Mouse (Mus musculus): Measurements from ENCODE around the gene Grin2c. TPM values are rescaled to one million over a fixed set of nuclear protein-coding genes. Genes with fewer than 3 reads are reported as not detected.

Grin2c gene
- polyA plus RNA-seq, 1 experiment from 2014 or later: not detected

DNA sequence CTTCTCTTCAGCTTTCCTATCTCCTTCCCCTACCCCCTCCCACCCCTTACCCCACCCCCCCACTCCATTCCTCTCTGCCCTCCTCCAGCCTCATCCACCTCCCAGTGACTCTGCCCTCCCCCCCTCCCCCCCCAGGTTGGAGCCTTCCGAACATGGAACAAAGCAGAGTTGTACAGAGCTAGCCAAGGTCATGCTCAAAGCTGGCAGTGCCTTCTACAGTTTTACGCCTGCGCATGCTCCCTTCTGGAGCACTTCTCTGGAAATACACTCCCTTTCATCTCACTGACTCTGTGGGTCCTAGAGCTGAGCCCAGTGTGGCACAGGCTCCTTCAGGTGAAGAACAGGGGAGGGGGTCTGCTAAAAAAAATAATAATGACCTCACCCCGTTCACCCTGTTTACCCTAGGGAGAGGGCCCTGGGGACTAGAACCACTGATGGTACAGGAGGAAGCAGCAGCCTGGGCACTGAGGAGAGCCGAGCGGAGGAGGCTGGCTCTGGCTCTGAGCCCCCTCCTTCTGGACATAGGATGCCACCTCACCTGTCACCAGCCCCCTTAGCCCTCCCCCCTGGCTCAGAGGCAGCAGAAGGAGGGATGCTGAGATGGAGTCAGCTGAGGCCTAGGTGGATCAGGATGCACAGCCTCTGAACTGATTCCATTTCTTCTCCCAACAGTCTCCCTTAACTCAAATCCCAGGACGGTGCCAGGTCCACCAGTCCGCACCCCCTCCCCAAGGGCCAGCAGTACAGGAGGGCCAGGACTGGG lies 15.9 kb upstream of the Grin2c start:
- no peaks in the 10 kb centered on the region for H3K9me3 ChIP-seq (replicated peaks)
- H3K4me2 ChIP-seq (replicated peaks): no peak overlapping the region
- H3K4me1 ChIP-seq: peaks cover 4% of the 10 kb centered on the region
- no peak overlapping the region for H3K9ac ChIP-seq
- no peak overlapping the region for H3K27ac ChIP-seq (replicated peaks)
- WGBS: 81% methylated on average over 8 of the region's 8 CpGs
- H3K27me3 ChIP-seq: no peaks in the 10 kb centered on the region
- H3K36me3 ChIP-seq: no peaks in the 10 kb centered on the region
- no peak overlapping the region for H3K4me3 ChIP-seq (replicated peaks)
- ATAC-seq (ENCODE audit: insufficient number of reproducible peaks, low FRiP score, low TSS enrichment, low read depth): no peak

DNA sequence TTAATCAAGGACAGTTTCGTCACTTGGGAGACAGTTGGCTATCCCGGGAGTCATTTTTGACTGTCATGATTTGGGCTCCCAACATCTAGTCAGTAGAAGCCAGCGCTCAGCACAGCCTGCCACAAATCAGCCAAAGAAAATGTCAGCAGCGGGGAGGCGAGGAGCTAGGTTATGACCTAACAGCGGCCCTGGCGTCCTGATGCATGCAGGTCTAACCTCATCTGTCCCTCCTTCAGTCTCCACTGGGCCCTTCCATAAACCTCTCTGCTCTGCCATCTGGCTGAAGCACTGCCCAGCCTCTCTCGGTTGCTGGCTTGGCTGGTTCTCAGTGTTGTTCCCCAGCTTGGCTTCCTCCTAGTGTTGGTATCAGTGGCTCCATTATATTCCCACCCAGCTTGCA lies 15.3 kb upstream of the Grin2c start:
- WGBS: 68% methylated on average over 8 of the region's 8 CpGs
- Histone ChIP-seq H3K9ac (no peak overlapping the region), H3K4me3 (replicated peaks) (no peak overlapping the region), H3K9me3 (replicated peaks) (no peaks in the 10 kb centered on the region), H3K27me3 (no peaks in the 10 kb centered on the region), H3K27ac (replicated peaks) (no peak overlapping the region), H3K36me3 (no peaks in the 10 kb centered on the region), H3K4me1 (peaks cover 7% of the 10 kb centered on the region), H3K4me2 (replicated peaks) (no peak overlapping the region)
- no peak for ATAC-seq (ENCODE audit: insufficient number of reproducible peaks, low FRiP score, low TSS enrichment, low read depth)

- Histone ChIP-seq H3K27ac (replicated peaks) (no peak overlapping the region), H3K36me3 (no peaks in the 10 kb centered on the region), H3K27me3 (no peaks in the 10 kb centered on the region), H3K4me3 (replicated peaks) (no peak overlapping the region), H3K9ac (no peak overlapping the region), H3K9me3 (replicated peaks) (no peaks in the 10 kb centered on the region), H3K4me2 (replicated peaks) (no peak overlapping the region), H3K4me1 (peaks cover 24% of the 10 kb centered on the region)
- 65% methylated on average over 1 of the region's 1 CpGs for WGBS
- no peak for ATAC-seq (ENCODE audit: insufficient number of reproducible peaks, low FRiP score, low TSS enrichment, low read depth)
Observed at GRCm38 (mm10) chr11:115279726-115280125, 12.7 kb upstream of the Grin2c start.

- Histone ChIP-seq H3K27me3 (no peaks in the 10 kb centered on the region), H3K27ac (replicated peaks) (no peak overlapping the region), H3K36me3 (no peaks in the 10 kb centered on the region), H3K4me3 (replicated peaks) (no peak overlapping the region), H3K4me2 (replicated peaks) (0 out of 2 replicates have a peak overlapping the region, but pooled peaks have one; percentile 76), H3K9me3 (replicated peaks) (no peaks in the 10 kb centered on the region), H3K4me1 (peaks cover 26% of the 10 kb centered on the region), H3K9ac (no peak overlapping the region)
- no peak for ATAC-seq (ENCODE audit: insufficient number of reproducible peaks, low FRiP score, low TSS enrichment, low read depth)
- WGBS: 65% methylated on average over 6 of the region's 6 CpGs
Observed at GRCm38 (mm10) chr11:115278176-115278575, 11.1 kb upstream of the Grin2c start.

- H3K4me2 ChIP-seq (replicated peaks): peak overlapping the region; percentile 76
- ATAC-seq (ENCODE audit: insufficient number of reproducible peaks, low FRiP score, low TSS enrichment, low read depth): no peak
- no peaks in the 10 kb centered on the region for H3K36me3 ChIP-seq
- H3K9me3 ChIP-seq (replicated peaks): no peaks in the 10 kb centered on the region
- peaks cover 26% of the 10 kb centered on the region for H3K4me1 ChIP-seq
- H3K9ac ChIP-seq: peak overlapping the region; percentile 37; the same call in 1 of the 2 replicates
- H3K27ac ChIP-seq (replicated peaks): peak overlapping the region; percentile 90
- peak overlapping the region; percentile 73 for H3K4me3 ChIP-seq (replicated peaks)
- 20% methylated on average over 7 of the region's 7 CpGs for WGBS
- no peaks in the 10 kb centered on the region for H3K27me3 ChIP-seq
Observed at GRCm38 (mm10) chr11:115277604-115277975, 10.5 kb upstream of the Grin2c start.

GRCm38 (mm10) chr11:115276780-115277603 lies 9.9 kb upstream of the Grin2c start, which contains the start of gene Fdxr:
Gene Fdxr (minus strand): TSS chr11:115277050.
- H3K9ac ChIP-seq: peak within 1 kb of the TSS; percentile 63
- peak within 1 kb of the TSS; percentile 90 for H3K27ac ChIP-seq (replicated peaks)
- H3K36me3 ChIP-seq: 0 out of 2 replicates have a peak, but pooled peaks cover 2% of the 10 kb centered on the region
- H3K4me2 ChIP-seq (replicated peaks): peak within 1 kb of the TSS; percentile 90
- no peaks in the 10 kb centered on the region for H3K9me3 ChIP-seq (replicated peaks)
- WGBS: under 1% methylated on average over 42 of the region's 42 CpGs
- H3K4me1 ChIP-seq: peaks cover 26% of the 10 kb centered on the region
- peak within 1 kb of the TSS; percentile 73 for H3K4me3 ChIP-seq (replicated peaks)
- H3K27me3 ChIP-seq: no peaks in the 10 kb centered on the region
- peak; percentile 96 for ATAC-seq (ENCODE audit: insufficient number of reproducible peaks, low FRiP score, low TSS enrichment, low read depth)

- H3K9ac ChIP-seq: no peak overlapping the region
- no peaks in the 10 kb centered on the region for H3K9me3 ChIP-seq (replicated peaks)
- H3K4me3 ChIP-seq (replicated peaks): peak overlapping the region; percentile 73
- H3K4me2 ChIP-seq (replicated peaks): peak overlapping the region; percentile 90
- no peaks in the 10 kb centered on the region for H3K27me3 ChIP-seq
- ATAC-seq (ENCODE audit: insufficient number of reproducible peaks, low FRiP score, low TSS enrichment, low read depth): no peak
- 49% methylated on average over 3 of the region's 3 CpGs for WGBS
- no peak overlapping the region for H3K27ac ChIP-seq (replicated peaks)
- H3K4me1 ChIP-seq: peaks cover 26% of the 10 kb centered on the region
- H3K36me3 ChIP-seq: 0 out of 2 replicates have a peak, but pooled peaks cover 2% of the 10 kb centered on the region
Observed at GRCm38 (mm10) chr11:115275954-115276353, 8.9 kb upstream of the Grin2c start.

DNA sequence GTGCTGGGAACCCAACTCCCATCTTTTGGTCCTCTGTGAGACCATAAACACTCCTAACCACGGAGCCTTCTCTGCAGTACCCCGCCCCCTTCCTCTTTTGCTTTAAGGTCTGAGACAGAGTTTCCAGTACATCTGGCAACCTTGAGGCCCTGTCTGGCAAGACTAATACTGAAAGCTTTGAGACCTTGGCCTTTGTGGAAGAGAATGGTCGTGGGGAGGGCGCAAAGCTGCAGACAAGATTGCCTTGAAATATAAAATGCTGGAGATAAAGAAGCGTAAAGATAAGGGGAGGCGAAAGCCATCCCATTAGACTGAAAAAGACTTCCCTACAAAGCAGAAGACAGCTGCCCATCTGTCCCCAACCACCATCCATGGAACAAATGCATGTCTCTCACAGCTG lies 8.5 kb upstream of the Grin2c start:
- 78% methylated on average over 6 of the region's 6 CpGs for WGBS

GRCm38 (mm10) chr11:115274771-115275170 lies 7.7 kb upstream of the Grin2c start:
- 0 out of 2 replicates have a peak, but pooled peaks cover 2% of the 10 kb centered on the region for H3K36me3 ChIP-seq
- H3K4me1 ChIP-seq: peaks cover 30% of the 10 kb centered on the region
- no peaks in the 10 kb centered on the region for H3K27me3 ChIP-seq
- H3K9ac ChIP-seq: no peak overlapping the region
- no peaks in the 10 kb centered on the region for H3K9me3 ChIP-seq (replicated peaks)
- H3K4me3 ChIP-seq (replicated peaks): no peak overlapping the region
- H3K4me2 ChIP-seq (replicated peaks): no peak overlapping the region
- ATAC-seq (ENCODE audit: insufficient number of reproducible peaks, low FRiP score, low TSS enrichment, low read depth): no peak
- H3K27ac ChIP-seq (replicated peaks): no peak overlapping the region
- 85% methylated on average over 6 of the region's 6 CpGs for WGBS

More for the DNA sequence above, 8.5 kb upstream of the Grin2c start:
- H3K36me3 ChIP-seq: 0 out of 2 replicates have a peak, but pooled peaks cover 2% of the 10 kb centered on the region
- peaks cover 26% of the 10 kb centered on the region for H3K4me1 ChIP-seq
- H3K9me3 ChIP-seq (replicated peaks): no peaks in the 10 kb centered on the region
- H3K9ac ChIP-seq: no peak overlapping the region
- no peak for ATAC-seq (ENCODE audit: insufficient number of reproducible peaks, low FRiP score, low TSS enrichment, low read depth)
- no peak overlapping the region for H3K27ac ChIP-seq (replicated peaks)
- peak overlapping the region; percentile 73; the same call in 1 of the 2 replicates for H3K4me3 ChIP-seq (replicated peaks)
- H3K4me2 ChIP-seq (replicated peaks): peak overlapping the region; percentile 90
- H3K27me3 ChIP-seq: no peaks in the 10 kb centered on the region

- Histone ChIP-seq H3K9ac (no peak overlapping the region), H3K4me1 (peaks cover 30% of the 10 kb centered on the region), H3K27ac (replicated peaks) (no peak overlapping the region), H3K4me2 (replicated peaks) (no peak overlapping the region), H3K27me3 (0 out of 2 replicates have a peak, but pooled peaks cover 5% of the 10 kb centered on the region), H3K9me3 (replicated peaks) (no peaks in the 10 kb centered on the region), H3K4me3 (replicated peaks) (no peak overlapping the region), H3K36me3 (peaks cover 7% of the 10 kb centered on the region)
- no peak for ATAC-seq (ENCODE audit: insufficient number of reproducible peaks, low FRiP score, low TSS enrichment, low read depth)
- 81% methylated on average over 7 of the region's 7 CpGs for WGBS
Observed at GRCm38 (mm10) chr11:115274178-115274577, 7.1 kb upstream of the Grin2c start.

- H3K36me3 ChIP-seq: peaks cover 11% of the 10 kb centered on the region
- ATAC-seq (ENCODE audit: insufficient number of reproducible peaks, low FRiP score, low TSS enrichment, low read depth): no peak
- peaks cover 9% of the 10 kb centered on the region for H3K27me3 ChIP-seq
- peaks cover 30% of the 10 kb centered on the region for H3K4me1 ChIP-seq
- no peak overlapping the region for H3K27ac ChIP-seq (replicated peaks)
- no peaks in the 10 kb centered on the region for H3K9me3 ChIP-seq (replicated peaks)
- 64% methylated on average over 7 of the region's 7 CpGs for WGBS
- H3K4me3 ChIP-seq (replicated peaks): no peak overlapping the region
- H3K4me2 ChIP-seq (replicated peaks): no peak overlapping the region
- H3K9ac ChIP-seq: no peak overlapping the region
Observed at GRCm38 (mm10) chr11:115273735-115274134, 6.7 kb upstream of the Grin2c start.

All from embryonic facial prominence, embryonic 15.5 days (tissue).